Mouse (Mus musculus) heart, adult 2 months (tissue): ENCODE data around the gene Cd44.

Experiments used
- CTCF ChIP-seq: fragments of 200-600 bp; IDR thresholded peaks from 2 replicates; pipeline ENCODE4 v1.8.1; 2022; ENCODE audit warnings: antibody characterized with exemption, mild to moderate bottlenecking, moderate library complexity
- POLR2A ChIP-seq: fragments of 200-500 bp; IDR thresholded peaks from 2 replicates; pipeline ENCODE4 v1.6.1; 2011; ENCODE audit warnings: mild to moderate bottlenecking, low read depth, low read length, control low read depth; ENCODE audit not compliant: insufficient read depth

- TF ChIP-seq POLR2A (no peak), CTCF (no peak)
Measured at GRCm38 (mm10) chr2:102807633-102808032, 93.8 kb downstream of the Cd44 start.
